Mouse (Mus musculus): ENCODE results near the gene Gm44511. TPM values are rescaled to one million over a fixed set of nuclear protein-coding genes. Genes with fewer than 3 reads are reported as not detected.

The Gm44511 gene
- polyA plus RNA-seq (2012; fragmentation: generic; extraction: Trizol), result not detected

GRCm38 (mm10) chr6:128826132-128826531 lies at the start of gene Gm44511, which contains the start of gene Klrb1b:
Gene Gm44511, minus strand, starts transcription at chr6:128826315.
Gene Klrb1b, minus strand, starts transcription at chr6:128826331.
- TF ChIP-seq USF1 (IDR thresholded peaks at IDR 0.05; ENCODE audit: low read depth), result no peak
- no peak within 1 kb of the TSS for H3K4me2 ChIP-seq (ENCODE audit: low read depth)
- no peak within 1 kb of the TSS for H3ac ChIP-seq (ENCODE audit: control insufficient read depth, insufficient read length)
- H3K79me2 ChIP-seq (ENCODE audit: control insufficient read depth, insufficient read depth), result no peaks in the 10 kb centered on the region
- H3K27me3 ChIP-seq (ENCODE audit: control insufficient read depth, insufficient read depth, insufficient read length), result no peaks in the 10 kb centered on the region
- H3K4me3 ChIP-seq, result no peak within 1 kb of the TSS
- no peaks in the 10 kb centered on the region for H3K36me3 ChIP-seq (ENCODE audit: control insufficient read depth, insufficient read depth)

DNA sequence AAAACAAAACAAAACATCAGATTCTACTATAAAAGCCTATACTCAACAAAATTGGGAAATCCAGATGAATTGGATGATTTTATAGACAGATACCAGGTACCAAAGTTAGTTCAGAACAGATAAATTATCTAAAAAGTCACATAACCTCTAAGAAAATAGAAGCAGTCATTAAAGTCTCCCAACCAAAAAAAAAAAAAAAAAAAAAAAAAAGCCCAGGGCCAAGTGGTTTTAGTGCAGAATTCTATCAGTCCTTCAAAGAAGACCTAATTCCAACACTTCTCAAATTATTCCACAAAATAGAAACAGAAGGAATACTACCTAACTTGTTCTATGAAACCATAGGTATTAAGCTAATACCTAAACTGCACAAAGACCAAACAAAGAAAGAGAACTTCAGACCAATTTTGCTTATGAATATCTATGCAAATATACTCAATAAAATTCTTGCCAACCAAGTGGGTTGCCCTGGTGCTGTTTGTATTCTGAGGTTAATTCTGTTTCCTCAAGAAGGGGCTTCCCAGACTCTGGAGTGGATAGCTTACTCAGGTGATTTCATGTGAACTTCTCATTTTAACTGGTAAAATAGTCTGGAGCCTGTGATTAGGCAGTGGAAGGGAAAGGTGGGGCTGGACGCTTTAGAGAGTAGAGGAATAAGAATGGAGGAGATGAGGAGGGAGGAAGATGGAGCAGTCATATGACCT lies 45.9 kb upstream of the Gm44511 start:
- TF ChIP-seq E2F4 (IDR thresholded peaks at IDR 0.05; ENCODE audit: insufficient read depth) (no peak), MYOD1 (IDR thresholded peaks at IDR 0.05; ENCODE audit: control insufficient read depth in 1 of 3, insufficient read length in 2 of 3, low read depth in 2 of 3) (no peak), TCF3 (IDR thresholded peaks at IDR 0.05; ENCODE audit: insufficient read length, low read depth) (no peak), SRF (IDR thresholded peaks at IDR 0.05; ENCODE audit: control insufficient read depth, insufficient read length, low read depth) (no peak), POLR2A (IDR thresholded peaks at IDR 0.05; ENCODE audit: insufficient read length, low read depth) (no peak), REST (IDR thresholded peaks at IDR 0.05; ENCODE audit: insufficient read depth, insufficient read length) (no peak), MAX (IDR thresholded peaks at IDR 0.05; ENCODE audit: low read depth) (no peak), USF1 (IDR thresholded peaks at IDR 0.05; ENCODE audit: low read depth) (no peak), TCF12 (IDR thresholded peaks at IDR 0.05; ENCODE audit: insufficient read depth, poor library complexity, severe bottlenecking) (no peak), CEBPB (IDR thresholded peaks at IDR 0.05; ENCODE audit: insufficient read depth, poor library complexity, severe bottlenecking) (no peak), POLR2AphosphoS2 (IDR thresholded peaks at IDR 0.05; ENCODE audit: insufficient read length, low read depth) (no peak), MYOG (IDR thresholded peaks at IDR 0.05; ENCODE audit: control insufficient read depth in 1 of 3, insufficient read depth in 1 of 3, insufficient read length in 2 of 3, low read depth in 2 of 3) (no peak)
- no peaks in the 10 kb centered on the region for H3K36me3 ChIP-seq (ENCODE audit: control insufficient read depth, insufficient read depth)
- H3ac ChIP-seq (ENCODE audit: control insufficient read depth, insufficient read length), result no peak overlapping the region
- H3K79me2 ChIP-seq (ENCODE audit: control insufficient read depth, insufficient read depth), result no peaks in the 10 kb centered on the region
- no peak overlapping the region for H3K4me3 ChIP-seq
- no peak overlapping the region for H3K4me2 ChIP-seq (ENCODE audit: low read depth)
- H3K27me3 ChIP-seq (ENCODE audit: control insufficient read depth, insufficient read depth, insufficient read length), result no peaks in the 10 kb centered on the region

DNA sequence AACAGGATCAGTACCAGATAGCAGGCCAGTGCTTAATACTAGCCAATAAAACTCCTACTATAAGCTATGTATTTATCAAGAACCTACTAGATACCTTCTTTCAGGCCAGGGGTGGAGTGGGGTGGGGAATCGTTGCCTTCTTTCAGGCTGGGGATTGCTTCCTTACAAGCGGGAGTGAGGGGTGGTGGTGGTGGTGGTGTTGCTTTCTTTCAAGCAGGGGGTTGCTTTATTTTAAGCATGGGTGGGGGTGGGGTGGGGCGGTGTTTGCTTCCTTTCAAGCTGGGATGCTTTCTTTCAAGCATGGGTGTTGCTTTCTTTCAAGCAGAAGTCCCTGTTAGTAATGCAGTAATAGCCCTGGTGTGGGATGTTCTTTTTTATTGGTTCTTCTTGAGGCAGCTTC lies 42.7 kb upstream of the Gm44511 start:
- TF ChIP-seq CEBPB (IDR thresholded peaks at IDR 0.05; ENCODE audit: insufficient read depth, poor library complexity, severe bottlenecking) (no peak), TCF12 (IDR thresholded peaks at IDR 0.05; ENCODE audit: insufficient read depth, poor library complexity, severe bottlenecking) (no peak), MYOD1 (IDR thresholded peaks at IDR 0.05; ENCODE audit: control insufficient read depth in 1 of 3, insufficient read length in 2 of 3, low read depth in 2 of 3) (no peak)
- H3K4me2 ChIP-seq (ENCODE audit: low read depth), result no peak overlapping the region
- no peaks in the 10 kb centered on the region for H3K36me3 ChIP-seq (ENCODE audit: control insufficient read depth, insufficient read depth)
- no peaks in the 10 kb centered on the region for H3K79me2 ChIP-seq (ENCODE audit: control insufficient read depth, insufficient read depth)
- no peak overlapping the region for H3K4me3 ChIP-seq
- H3ac ChIP-seq (ENCODE audit: control insufficient read depth, insufficient read length), result no peak overlapping the region
- no peaks in the 10 kb centered on the region for H3K27me3 ChIP-seq (ENCODE audit: control insufficient read depth, insufficient read depth, insufficient read length)

- no peaks in the 10 kb centered on the region for H3K36me3 ChIP-seq (ENCODE audit: control insufficient read depth, insufficient read depth)
- no peaks in the 10 kb centered on the region for H3K27me3 ChIP-seq (ENCODE audit: control insufficient read depth, insufficient read depth, insufficient read length)
- no peaks in the 10 kb centered on the region for H3K79me2 ChIP-seq (ENCODE audit: control insufficient read depth, insufficient read depth)
- TF ChIP-seq MAX (IDR thresholded peaks at IDR 0.05; ENCODE audit: low read depth), result no peak
- H3K4me2 ChIP-seq (ENCODE audit: low read depth), result no peak overlapping the region
- H3K4me3 ChIP-seq, result no peak overlapping the region
- H3ac ChIP-seq (ENCODE audit: control insufficient read depth, insufficient read length), result no peak overlapping the region
These were observed 31.9 kb upstream of the Gm44511 start for GRCm38 (mm10) chr6:128857976-128858375.

DNA sequence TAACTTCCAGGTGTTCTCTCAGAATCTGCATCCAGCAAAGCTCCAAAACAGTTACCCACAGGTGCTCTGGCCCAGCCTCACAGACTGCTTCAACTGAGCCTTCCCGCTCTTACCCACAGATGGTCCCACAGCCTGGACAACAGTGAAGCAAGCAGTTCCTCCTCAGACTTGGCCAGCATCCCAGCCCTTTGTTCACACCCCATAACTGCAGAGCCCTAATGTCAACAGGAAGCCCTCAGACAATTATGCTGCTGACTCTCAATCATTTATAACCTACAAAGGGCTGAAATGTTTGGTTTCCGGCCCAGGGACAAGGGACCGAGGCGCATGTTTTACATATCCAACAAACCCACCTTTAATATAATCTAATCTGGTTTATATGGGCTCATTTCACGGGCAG lies 30.1 kb upstream of the Gm44511 start:
- Histone ChIP-seq H3K4me3 (no peak overlapping the region), H3K4me2 (ENCODE audit: low read depth) (no peak overlapping the region), H3K36me3 (ENCODE audit: control insufficient read depth, insufficient read depth) (no peaks in the 10 kb centered on the region), H3K79me2 (ENCODE audit: control insufficient read depth, insufficient read depth) (no peaks in the 10 kb centered on the region), H3K27me3 (ENCODE audit: control insufficient read depth, insufficient read depth, insufficient read length) (no peaks in the 10 kb centered on the region), H3ac (ENCODE audit: control insufficient read depth, insufficient read length) (no peak overlapping the region)
- TF ChIP-seq REST (IDR thresholded peaks at IDR 0.05; ENCODE audit: insufficient read depth, insufficient read length) (no peak), POLR2AphosphoS2 (IDR thresholded peaks at IDR 0.05; ENCODE audit: insufficient read length, low read depth) (no peak), MAX (IDR thresholded peaks at IDR 0.05; ENCODE audit: low read depth) (no peak), USF1 (IDR thresholded peaks at IDR 0.05; ENCODE audit: low read depth) (no peak), CEBPB (IDR thresholded peaks at IDR 0.05; ENCODE audit: insufficient read depth, poor library complexity, severe bottlenecking) (no peak), TCF12 (IDR thresholded peaks at IDR 0.05; ENCODE audit: insufficient read depth, poor library complexity, severe bottlenecking) (no peak), E2F4 (IDR thresholded peaks at IDR 0.05; ENCODE audit: insufficient read depth) (no peak), MYOG (IDR thresholded peaks at IDR 0.05; ENCODE audit: control insufficient read depth in 1 of 3, insufficient read depth in 1 of 3, insufficient read length in 2 of 3, low read depth in 2 of 3) (no peak)

GRCm38 (mm10) chr6:128855477-128855876 lies 29.4 kb upstream of the Gm44511 start:
- no peaks in the 10 kb centered on the region for H3K36me3 ChIP-seq (ENCODE audit: control insufficient read depth, insufficient read depth)
- no peak overlapping the region for H3ac ChIP-seq (ENCODE audit: control insufficient read depth, insufficient read length)
- TF ChIP-seq MAX (IDR thresholded peaks at IDR 0.05; ENCODE audit: low read depth), result no peak
- no peak for TF ChIP-seq CEBPB (IDR thresholded peaks at IDR 0.05; ENCODE audit: insufficient read depth, poor library complexity, severe bottlenecking)
- TF ChIP-seq POLR2AphosphoS2 (IDR thresholded peaks at IDR 0.05; ENCODE audit: insufficient read length, low read depth), result no peak
- no peak for TF ChIP-seq TCF3 (IDR thresholded peaks at IDR 0.05; ENCODE audit: insufficient read length, low read depth)
- no peak for TF ChIP-seq POLR2A (IDR thresholded peaks at IDR 0.05; ENCODE audit: insufficient read length, low read depth)
- TF ChIP-seq USF1 (IDR thresholded peaks at IDR 0.05; ENCODE audit: low read depth), result no peak
- TF ChIP-seq TCF12 (IDR thresholded peaks at IDR 0.05; ENCODE audit: insufficient read depth, poor library complexity, severe bottlenecking), result no peak
- TF ChIP-seq REST (IDR thresholded peaks at IDR 0.05; ENCODE audit: insufficient read depth, insufficient read length), result no peak
- no peaks in the 10 kb centered on the region for H3K27me3 ChIP-seq (ENCODE audit: control insufficient read depth, insufficient read depth, insufficient read length)
- H3K4me2 ChIP-seq (ENCODE audit: low read depth), result no peak overlapping the region
- H3K4me3 ChIP-seq, result no peak overlapping the region
- no peaks in the 10 kb centered on the region for H3K79me2 ChIP-seq (ENCODE audit: control insufficient read depth, insufficient read depth)
